Mouse (Mus musculus) E14TG2a.4 (cell line): ENCODE measurements around the gene H2afy2.

Experiments
- H3K27me3 ChIP-seq: 2 replicates; pipeline ENCODE4 v1.6.1; 2014; ENCODE audit warnings: low read length, control low read depth; ENCODE audit not compliant: insufficient read depth
- H3K36me3 ChIP-seq: 2 replicates; pipeline ENCODE4 v1.6.1; 2014; ENCODE audit warnings: low read length, control low read depth; ENCODE audit not compliant: insufficient read depth
- H3K4me1 ChIP-seq: replicated peaks from 2 replicates; pipeline ENCODE4 v1.6.1; 2014; ENCODE audit warnings: low read depth, low read length, control low read depth
- H3K4me3 ChIP-seq: replicated peaks from 2 replicates; pipeline ENCODE4 v1.5.1; 2014; ENCODE audit warnings: mild to moderate bottlenecking, low read length
- H3K9me3 ChIP-seq: 2 replicates; pipeline ENCODE4 v1.6.1; 2014; ENCODE audit warnings: low read length, control low read depth
- CTCF ChIP-seq: conservative IDR thresholded peaks from 2 replicates; pipeline ENCODE4 v1.5.1; 2014; ENCODE audit warnings: low read length
- NANOG ChIP-seq: IDR thresholded peaks from 2 replicates; pipeline ENCODE4 v1.6.1; 2014; ENCODE audit warnings: borderline replicate concordance, low read length, mixed read lengths
- POU5F1 ChIP-seq: IDR thresholded peaks from 2 replicates; pipeline ENCODE4 v1.6.1; 2014; ENCODE audit warnings: low read length, borderline replicate concordance

H2afy2 gene

GRCm38 (mm10) chr10:61694870-61695670 is 88.9 kb downstream of the H2afy2 start, which contains the start of gene Tysnd1:
Gene Tysnd1, plus strand, starts transcription at chr10:61695514.
- TF ChIP-seq CTCF, result peak; percentile 44
- TF ChIP-seq POU5F1, result no peak

GRCm38 (mm10) chr10:61693563-61693962 is 90.4 kb downstream of the H2afy2 start:
- Histone ChIP-seq H3K4me3 (no peak overlapping the region), H3K9me3 (no peaks in the 10 kb centered on the region), H3K27me3 (peaks cover 6% of the 10 kb centered on the region), H3K36me3 (peaks cover 72% of the 10 kb centered on the region), H3K4me1 (peaks cover 22% of the 10 kb centered on the region)
- TF ChIP-seq POU5F1 (no peak), NANOG (no peak), CTCF (no peak)

More at GRCm38 (mm10) chr10:61694870-61695670, 88.9 kb downstream of the H2afy2 start, which contains the start of gene Tysnd1:
- Histone ChIP-seq H3K36me3 (peaks cover 64% of the 10 kb centered on the region), H3K4me3 (peak within 1 kb of the TSS; percentile 98), H3K9me3 (no peaks in the 10 kb centered on the region), H3K4me1 (peaks cover 34% of the 10 kb centered on the region), H3K27me3 (peaks cover 6% of the 10 kb centered on the region)

- Histone ChIP-seq H3K27me3 (no peaks in the 10 kb centered on the region), H3K9me3 (no peaks in the 10 kb centered on the region), H3K4me1 (no peaks in the 10 kb centered on the region), H3K36me3 (peaks cover 93% of the 10 kb centered on the region), H3K4me3 (no peak overlapping the region)
- TF ChIP-seq POU5F1, result no peak
- no peak for TF ChIP-seq NANOG
- TF ChIP-seq CTCF, result no peak
These were observed 94.5 kb downstream of the H2afy2 start for GRCm38 (mm10) chr10:61689405-61689804.
